Mouse (Mus musculus) ES-E14 (cell line): ENCODE data around the gene Icmt.

ENCODE experiments used
- CHD2 ChIP-seq: IDR thresholded peaks from 2 replicates; pipeline ENCODE4 v1.6.1; 2014; ENCODE audit warnings: mild to moderate bottlenecking, low read depth, low read length, inconsistent platforms
- HCFC1 ChIP-seq: IDR thresholded peaks from 2 replicates; pipeline ENCODE4 v1.6.1; 2012; ENCODE audit warnings: low read length, inconsistent platforms, borderline replicate concordance; ENCODE audit not compliant: insufficient read depth
- ZC3H11A ChIP-seq: IDR thresholded peaks from 2 replicates; pipeline ENCODE4 v1.6.1; 2012; ENCODE audit warnings: low read depth, mild to moderate bottlenecking, inconsistent platforms, low read length, borderline replicate concordance
- ZNF384 ChIP-seq: IDR thresholded peaks from 2 replicates; pipeline ENCODE4 v1.6.1; 2012; ENCODE audit warnings: low read depth, low read length, inconsistent platforms

DNA sequence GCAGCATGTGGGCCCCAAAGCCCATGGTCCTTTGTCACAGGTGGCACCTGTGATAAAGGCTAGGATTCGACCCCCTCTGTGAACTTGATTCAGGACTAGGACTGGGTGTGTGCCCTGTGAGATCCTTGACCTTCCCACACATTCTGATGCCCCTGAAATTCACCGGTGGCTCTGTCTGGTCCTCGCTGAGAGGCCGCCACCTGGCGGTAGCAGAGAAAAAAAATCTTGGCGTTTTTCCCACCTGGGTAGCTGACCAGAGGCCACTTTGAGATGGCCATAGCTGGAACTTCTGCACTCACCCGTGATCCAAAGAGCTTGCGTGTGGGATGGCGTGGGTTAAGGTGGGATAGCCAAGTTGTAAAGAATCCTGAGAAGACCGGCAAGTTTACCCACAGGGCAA is 11.5 kb upstream of the Icmt start:
- TF ChIP-seq ZC3H11A (no peak), HCFC1 (no peak), ZNF384 (no peak), CHD2 (no peak)
